Mouse (Mus musculus) cerebellum, adult 2 months (tissue): Measurements from ENCODE around the gene Lpcat3.

Source experiments
- CTCF ChIP-seq: fragments of 200-500 bp; IDR thresholded peaks from 2 replicates; pipeline ENCODE4 v1.5.1; 2011; ENCODE audit warnings: low read depth, mild to moderate bottlenecking, control low read depth, low read length, moderate library complexity, borderline replicate concordance; ENCODE audit not compliant: insufficient read depth
- POLR2A ChIP-seq: fragments of 200-500 bp; IDR thresholded peaks from 2 replicates; pipeline ENCODE4 v1.6.1; 2011; ENCODE audit warnings: low read length, control low read depth, borderline replicate concordance; ENCODE audit not compliant: insufficient read depth

DNA sequence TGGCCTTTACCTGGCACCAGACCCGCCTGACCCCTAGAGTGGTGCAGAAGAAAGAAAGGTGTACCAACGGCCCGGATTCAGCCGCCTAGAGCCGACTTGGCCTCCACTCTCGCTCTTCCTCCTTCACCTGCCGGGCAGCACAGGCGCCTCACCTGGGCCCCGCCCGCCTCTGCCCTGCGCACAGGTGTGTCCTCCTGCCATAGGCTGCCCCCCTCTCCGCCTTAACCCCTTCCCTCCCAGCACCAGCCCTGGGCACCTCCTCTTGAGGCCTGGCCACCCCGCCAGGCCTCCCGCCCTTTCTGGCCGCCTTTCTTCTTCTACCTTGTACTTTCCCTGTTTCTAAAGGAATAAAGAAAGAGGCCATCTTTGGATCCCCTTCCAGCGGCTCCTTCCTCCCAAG is 55.9 kb downstream of the Lpcat3 start:
- no peak for TF ChIP-seq CTCF
- no peak for TF ChIP-seq POLR2A
